Mouse (Mus musculus) layer of hippocampus, postnatal 36 days (tissue): ENCODE measurements around the gene Trpc2. TPM values are rescaled to one million over a fixed set of nuclear protein-coding genes. Genes with fewer than 3 reads are reported as not detected.
"Not testable (repeated sequence)": the region's sequence is repeated elsewhere in the genome, so short reads cannot be mapped to it uniquely, and the experiment has no call there.

Experiments used
- DNase-seq, 2 experiments: peaks; one replicate each; pipeline ENCODE4 v3.0.0; 2022
- total RNA-seq, 2 experiments: library from RNA; stranded (reverse); gene quantifications; 2 replicates each; pipeline ENCODE4 v1.2.3; 2021

Trpc2 gene
- 1 to 10 TPM; 1.4 to 2.5 TPM for total RNA-seq

- DNase-seq = no peak
These were observed at the start of gene Trpc2 for GRCm38 (mm10) chr7:102082816-102083215. TSS of gene Trpc2 (plus strand) at chr7:102083116.

DNA sequence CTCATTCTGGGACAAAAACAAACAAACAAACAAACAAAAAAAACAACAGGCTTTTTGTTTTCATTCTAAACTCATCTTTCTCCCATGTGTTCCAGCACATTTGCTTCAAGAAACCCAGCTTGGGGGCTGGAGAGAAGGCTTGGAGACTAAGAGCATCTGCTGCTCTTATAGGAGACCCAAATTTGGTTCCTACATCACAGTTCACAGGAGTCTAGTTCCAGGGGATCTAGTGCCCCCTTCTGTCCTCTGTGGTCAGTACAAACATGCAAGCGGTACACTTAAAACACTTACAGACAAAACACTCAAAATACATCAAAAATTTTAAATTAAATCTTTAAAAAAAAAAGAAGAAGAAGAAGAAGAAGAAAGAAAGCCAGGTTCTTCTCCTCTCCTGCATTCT is 48.0 kb upstream of the Trpc2 start:
- DNase-seq = no peak

- no peak for DNase-seq
These were observed 47.4 kb upstream of the Trpc2 start for GRCm38 (mm10) chr7:102035534-102035933.

DNA sequence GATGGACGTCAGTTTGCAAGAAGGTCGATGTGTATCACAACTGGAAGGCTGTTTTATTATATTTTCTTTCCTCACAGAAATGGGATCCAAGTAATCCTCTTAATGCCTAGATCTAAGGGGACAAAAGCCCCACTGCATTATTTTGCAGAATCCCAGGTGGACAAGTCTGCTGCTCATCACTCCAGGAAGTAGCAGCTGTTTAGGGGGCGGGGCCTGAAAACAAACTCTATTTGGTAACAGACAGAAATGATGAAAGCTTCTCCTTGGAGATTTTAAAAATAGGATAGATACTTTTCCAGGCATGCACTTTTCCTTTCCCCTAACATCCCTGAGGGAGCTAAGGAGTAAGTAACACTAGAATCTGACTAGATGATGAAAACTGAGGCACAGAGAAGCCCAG is 45.6 kb upstream of the Trpc2 start:
- DNase-seq = no peak

DNA sequence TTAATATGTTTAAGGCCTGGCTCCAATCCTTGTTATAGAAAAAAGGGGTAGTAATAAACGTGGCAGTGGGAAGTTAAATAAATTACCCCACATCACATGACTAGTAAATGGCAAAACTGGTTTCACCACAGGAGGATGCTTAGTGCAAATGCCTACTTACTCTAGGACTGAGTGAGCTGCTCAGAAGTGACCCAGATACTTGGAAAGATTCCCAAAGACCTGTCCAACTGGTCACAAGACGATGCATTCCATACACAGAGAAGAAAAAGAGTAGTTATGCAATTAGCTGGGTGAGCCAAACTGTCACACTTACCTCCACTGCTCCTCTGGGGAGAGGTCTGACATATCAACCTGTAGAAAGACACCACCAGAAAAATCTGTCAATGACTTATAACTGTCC is 40.6 kb upstream of the Trpc2 start:
- no peak for DNase-seq

DNA sequence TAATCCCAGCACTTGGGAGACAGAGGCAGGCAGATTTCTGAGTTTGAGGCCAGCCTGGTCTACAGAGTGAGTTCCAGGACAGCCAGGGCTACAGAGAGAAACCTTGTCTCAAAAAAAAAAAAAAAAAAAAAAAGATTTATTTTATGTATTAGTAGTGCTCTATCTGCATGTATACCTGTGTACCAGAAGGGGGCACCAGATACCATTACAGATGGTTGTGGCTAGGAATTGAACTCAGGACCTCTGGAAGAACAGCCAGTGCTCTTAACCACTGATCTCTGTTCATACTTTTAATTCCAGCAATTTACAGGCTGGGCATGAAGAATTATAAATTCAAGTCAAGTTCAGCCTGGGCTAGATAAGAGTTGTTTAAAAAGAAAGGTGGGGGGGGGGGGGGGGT is 34.4 kb upstream of the Trpc2 start:
- DNase-seq = not testable (repeated sequence)

GRCm38 (mm10) chr7:102061353-102061752 is 21.6 kb upstream of the Trpc2 start:
- no peak for DNase-seq

DNA sequence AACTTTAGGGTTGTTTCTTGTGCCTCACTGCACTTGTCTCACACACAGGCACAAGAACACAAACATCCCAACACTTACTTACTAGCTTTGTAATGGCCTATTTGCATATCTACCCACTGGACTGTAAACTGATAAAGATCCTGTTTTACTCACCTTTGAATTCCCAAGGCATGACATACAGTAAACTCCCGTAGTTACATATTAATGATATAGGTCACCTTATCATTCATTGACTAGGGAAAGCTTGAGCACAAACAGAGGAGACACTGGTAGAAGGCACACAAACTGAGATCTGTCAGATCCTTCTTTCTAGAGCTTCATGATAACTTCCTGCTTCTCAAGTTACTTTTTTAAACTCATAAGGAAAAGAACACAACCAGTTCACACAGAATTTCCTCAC is 20.7 kb upstream of the Trpc2 start:
- no peak for DNase-seq

DNA sequence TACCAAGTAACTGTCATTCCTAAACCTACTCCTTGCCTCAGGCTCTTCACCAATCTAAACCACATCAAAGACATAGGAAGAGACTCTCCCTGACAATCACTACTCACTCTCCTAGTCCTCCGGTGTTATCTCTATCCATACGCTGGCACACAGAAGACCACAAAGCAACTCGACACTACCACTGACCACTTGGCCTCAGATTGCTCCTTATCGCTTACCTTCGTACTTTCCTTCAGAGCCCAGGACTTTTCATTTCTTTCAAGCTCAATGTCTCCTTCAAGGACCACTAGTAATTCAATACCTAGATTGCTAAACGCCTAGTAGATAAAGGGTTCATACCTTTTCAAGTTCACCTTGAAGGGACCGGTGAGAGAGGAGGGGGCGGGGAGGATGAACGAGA is 19.0 kb upstream of the Trpc2 start:
- DNase-seq = no peak

- no peak for DNase-seq
These were observed 18.3 kb upstream of the Trpc2 start for GRCm38 (mm10) chr7:102064655-102065045.

DNA sequence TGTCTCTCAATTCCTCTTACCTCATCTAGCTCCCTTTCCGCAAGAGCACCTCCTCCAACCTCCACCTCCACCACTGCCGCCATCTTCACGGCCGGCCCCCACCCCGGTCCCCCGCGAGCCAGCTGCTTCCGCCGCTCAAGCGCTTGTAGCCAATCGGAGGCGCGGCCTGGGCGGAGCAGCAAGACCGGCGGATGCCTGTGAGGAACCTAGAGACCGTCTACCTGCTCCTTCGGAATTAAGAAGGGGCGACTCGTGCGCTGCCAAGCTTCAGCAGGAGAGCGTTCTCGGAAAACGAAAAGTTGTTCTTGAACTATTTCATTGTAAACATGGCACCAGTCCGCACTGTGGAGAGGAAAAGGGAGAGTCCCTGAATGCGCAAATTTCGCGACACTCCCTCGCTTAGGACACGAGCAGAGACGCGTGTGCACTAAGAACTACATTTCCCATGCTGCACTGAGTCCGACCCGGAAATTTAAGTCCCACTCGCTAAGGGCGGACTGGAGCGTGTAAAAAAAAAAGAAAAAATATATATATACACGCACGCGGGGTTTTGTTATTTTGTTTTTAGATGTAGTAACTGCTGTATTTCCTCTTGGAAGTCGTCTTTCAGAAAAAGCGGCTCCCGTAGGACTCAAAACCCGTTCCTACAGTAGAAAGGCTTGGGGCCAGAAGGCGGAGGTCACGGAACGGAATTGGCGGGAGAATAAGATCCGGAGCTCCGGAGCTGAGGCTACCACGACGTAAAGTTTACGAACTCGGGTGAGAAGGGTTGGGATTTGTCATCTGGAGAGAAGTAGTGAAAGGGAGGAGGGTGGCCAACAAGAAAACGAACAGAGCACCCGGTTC is 17.6 kb upstream of the Trpc2 start, which contains the start of the genes Rnf121, Xndc1 and Xntrpc:
Gene Rnf121 (minus strand): TSS at position 424 of the 846 bp plus-strand sequence.
Gene Xndc1 (plus strand): TSS at position 466 of the 846 bp plus-strand sequence.
Gene Xntrpc (plus strand): TSS at position 668 of the 846 bp plus-strand sequence.
- peak; percentile 94 to 95 for DNase-seq

GRCm38 (mm10) chr7:102066363-102066762 is 16.6 kb upstream of the Trpc2 start:
- DNase-seq = no peak

DNA sequence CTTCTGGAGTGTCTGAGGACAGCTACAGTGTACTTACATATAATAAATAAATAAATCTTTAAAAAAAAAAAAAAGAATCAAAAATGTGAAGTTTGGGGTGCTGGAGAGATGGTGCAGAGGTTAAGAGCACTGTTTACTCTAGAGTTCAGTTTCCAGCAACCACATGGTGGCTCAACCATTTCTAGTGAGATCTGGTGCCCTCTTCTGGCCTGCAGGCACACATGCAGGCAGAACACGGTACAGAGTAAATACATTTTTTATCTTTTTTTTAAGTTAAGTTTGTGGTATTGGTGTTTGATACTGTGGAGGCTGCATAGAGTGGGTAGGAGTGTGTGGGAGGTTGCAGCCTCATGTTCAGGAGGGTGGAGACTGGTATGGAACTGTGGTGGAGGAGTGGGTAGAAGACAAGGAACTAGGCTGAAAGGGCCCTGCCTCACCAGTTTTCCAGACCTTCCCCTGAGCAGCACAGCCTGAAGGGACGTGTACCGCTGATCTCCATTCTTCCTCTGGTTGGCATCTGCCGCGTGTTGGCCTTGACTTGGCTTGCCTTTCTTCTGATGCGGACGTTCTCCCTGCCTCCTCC is 6.1 kb upstream of the Trpc2 start:
- no peak for DNase-seq

DNA sequence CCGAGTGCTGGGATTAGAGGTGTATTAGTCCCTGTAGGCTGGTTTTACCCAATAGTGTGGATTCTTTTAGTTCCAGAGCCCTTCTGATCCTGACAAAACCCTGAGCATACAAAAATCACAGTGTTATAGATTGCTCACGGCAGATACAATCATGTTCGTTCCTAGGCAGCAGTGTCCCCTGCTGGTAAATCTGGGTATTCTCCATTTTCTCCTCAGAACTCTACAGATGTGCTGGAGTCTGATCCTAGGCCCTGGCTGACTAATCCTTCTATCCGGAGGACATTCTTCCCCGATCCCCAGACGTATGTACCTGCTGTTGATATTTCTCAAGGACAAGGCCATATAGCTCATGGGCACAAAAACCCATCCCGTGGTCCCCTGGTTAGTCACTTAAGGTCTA is 4.4 kb upstream of the Trpc2 start:
- no peak for DNase-seq

GRCm38 (mm10) chr7:102080311-102080710 is 2.6 kb upstream of the Trpc2 start:
- no peak for DNase-seq

DNA sequence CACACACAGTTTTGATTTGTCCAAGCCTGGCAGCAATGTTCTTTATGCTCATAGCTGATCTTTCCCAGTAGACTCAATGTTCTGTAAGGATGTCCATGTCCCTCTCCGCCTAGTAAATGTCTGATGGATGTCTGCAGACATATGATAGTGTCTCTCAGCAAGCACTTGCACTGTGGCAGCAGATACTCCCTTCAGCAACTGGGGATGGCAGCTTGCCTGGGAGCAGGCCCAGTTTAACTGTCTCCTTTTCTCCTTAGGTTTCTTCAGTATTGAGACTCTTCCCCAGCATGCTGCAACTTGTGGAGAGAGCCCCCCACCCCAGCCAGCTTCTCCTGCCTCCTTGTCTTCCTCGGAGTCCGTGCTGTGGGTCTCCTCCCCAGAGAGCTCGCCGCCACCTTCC is 1.1 kb upstream of the Trpc2 start:
- DNase-seq = no peak

GRCm38 (mm10) chr7:102084041-102084696 is 1.3 kb downstream of the Trpc2 start:
- DNase-seq = no peak

GRCm38 (mm10) chr7:102087336-102087735 is 4.4 kb downstream of the Trpc2 start:
- DNase-seq = no peak

DNA sequence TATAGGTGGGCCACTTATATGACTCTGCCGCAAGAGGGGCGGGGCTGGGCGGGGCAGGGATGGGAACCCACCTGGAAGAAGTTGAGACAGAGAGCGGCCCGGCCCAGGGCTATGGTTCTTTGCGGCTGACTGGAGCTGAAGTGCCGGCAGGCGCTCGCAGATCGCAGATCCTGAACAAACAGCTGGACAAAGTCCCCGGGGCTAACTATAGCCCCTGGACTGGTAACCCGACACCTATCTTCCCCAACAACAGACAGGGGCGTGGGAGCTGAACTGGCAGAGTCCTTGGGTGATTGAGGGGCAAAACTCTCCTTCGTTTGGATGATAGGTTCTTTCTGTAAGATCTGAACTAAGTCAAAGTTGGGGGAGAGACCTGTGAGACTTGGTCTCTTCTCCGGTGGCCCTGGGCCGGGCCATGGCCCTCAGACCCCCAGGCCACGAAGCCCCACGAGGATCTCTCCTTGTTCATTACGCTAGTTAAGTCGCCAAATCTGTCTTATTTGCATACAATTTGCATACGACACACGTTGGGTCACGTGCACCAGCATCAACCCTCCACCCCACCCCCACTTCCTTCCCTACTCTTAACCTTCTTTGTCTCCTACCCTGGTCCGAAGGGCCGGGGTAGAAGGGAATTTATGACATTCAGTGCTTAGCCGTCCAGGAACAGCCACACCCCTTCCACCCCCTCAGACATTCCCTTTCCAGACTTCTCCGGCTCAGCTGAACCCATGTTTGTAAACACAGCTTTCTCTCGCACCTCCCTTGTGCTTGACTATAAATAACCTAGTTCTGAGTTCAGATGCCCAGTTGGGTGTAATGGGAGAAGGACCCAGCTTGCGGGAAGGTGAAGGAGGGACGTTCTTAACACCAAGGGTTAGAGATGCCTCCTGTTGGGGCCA is 17.1 kb downstream of the Trpc2 start:
- no peak for DNase-seq

DNA sequence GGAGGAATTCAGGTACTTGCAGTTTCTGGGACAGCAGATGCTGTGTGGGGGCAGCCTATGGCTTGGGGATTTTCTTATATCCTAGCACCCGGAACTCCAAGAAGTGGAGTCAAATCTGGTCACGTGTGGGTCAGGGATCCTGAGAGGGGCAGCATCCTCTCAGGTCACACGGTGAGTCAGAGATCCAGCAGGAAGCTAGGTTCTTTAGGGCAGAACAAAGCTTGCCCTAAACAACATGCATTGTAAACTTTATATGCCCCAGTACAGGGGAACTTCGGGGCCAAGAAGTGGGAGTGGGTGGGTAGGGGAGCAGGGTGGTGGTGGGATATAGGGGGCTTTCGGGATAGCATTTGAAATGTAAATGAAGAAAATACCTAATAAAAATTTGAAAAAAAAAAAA is 18.0 kb downstream of the Trpc2 start:
- no peak for DNase-seq

DNA sequence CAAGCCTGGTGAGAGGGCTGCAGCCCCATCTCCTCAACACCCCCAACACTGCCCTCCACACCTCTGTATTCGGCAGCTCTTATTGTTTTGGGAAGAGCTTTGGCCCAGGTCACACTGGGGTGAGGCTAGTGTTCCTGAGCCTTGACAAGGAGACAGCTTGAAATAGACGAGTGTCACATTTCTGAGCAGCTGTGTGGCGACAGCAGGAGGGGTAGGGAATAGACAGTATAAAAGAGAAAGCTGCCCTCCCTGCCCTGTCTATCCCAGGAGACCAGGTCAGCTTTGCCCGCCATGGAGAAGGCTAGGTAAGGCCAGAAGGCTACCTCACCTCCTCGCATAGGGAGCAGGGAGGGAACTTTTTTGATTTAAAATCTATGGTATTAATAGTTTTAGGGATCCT is 18.6 kb downstream of the Trpc2 start, which contains the start of gene Art1:
Gene Art1 (plus strand): TSS at position 257 of the 400 bp plus-strand sequence.
- DNase-seq = no peak

GRCm38 (mm10) chr7:102102241-102102640 is 19.3 kb downstream of the Trpc2 start:
- no peak for DNase-seq
